ENCODE assay signal across 22 mouse cellular contexts in the genomic region with DNA sequence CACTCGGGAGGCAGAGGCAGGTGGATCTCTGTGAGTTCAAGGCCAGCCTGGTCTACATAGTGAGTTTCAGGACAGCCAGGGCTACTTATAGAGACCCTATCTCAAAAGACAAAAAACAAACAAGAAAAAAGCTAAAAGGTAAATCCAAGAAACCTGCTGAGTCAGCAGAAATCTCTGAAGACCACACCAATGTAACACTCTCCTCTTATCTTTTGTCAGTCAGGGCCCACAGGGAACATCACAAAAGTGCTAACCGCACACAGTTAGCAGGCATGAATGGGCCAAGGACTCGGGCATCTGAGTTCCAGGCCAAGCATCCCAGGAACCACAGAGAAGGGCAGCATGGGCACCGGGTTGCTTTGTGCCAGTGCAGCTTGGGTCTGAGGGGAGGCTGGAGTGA. TPM values are rescaled to one million over a fixed set of nuclear protein-coding genes. Genes with fewer than 3 reads are reported as not detected.
A peak's percentile ranks its signal among the peaks of the same experiment; 100 is the strongest.
DNase-seq lines count a peak whose midpoint lies in the region; ATAC-seq and TF ChIP-seq lines count a peak whose summit lies in the region.
"Had no signal": no experiment of that assay in that cellular context is flagged by ENCODE, and none has a peak within 500 bp of the region (broad histone marks: within the 10 kb centered on the region; RNA-seq: fewer than 3 reads in every experiment).

No protein-coding gene starts in this region.

- peak overlapping the region; percentile 58 for H3K27ac ChIP-seq in testis, adult 2 months (ENCODE audit: control insufficient read depth, insufficient read depth, low read depth, low read length)
- H3K27ac ChIP-seq in MEL (ENCODE audit: control insufficient read depth, low read depth, low read length), result no peak overlapping the region
- no peak overlapping the region for H3K27ac ChIP-seq in lung, postnatal 0 days (ENCODE audit: low read length)
- H3K27ac ChIP-seq: embryonic facial prominence, embryonic 10.5 days; embryonic facial prominence, embryonic 12.5 days; forebrain, embryonic 10.5 days; forebrain, embryonic 12.5 days had no signal

- no peak overlapping the region for H3K4me3 ChIP-seq in testis, adult 2 months (ENCODE audit: control insufficient read depth, low read depth, low read length)
- H3K4me3 ChIP-seq in MEL (ENCODE audit: control insufficient read depth in 1 of 2, insufficient read depth in 1 of 2, low read depth in 2 of 2, low read length in 2 of 2), result no peak overlapping the region
- H3K4me3 ChIP-seq in lung, postnatal 0 days (ENCODE audit: low read depth, low read length), result no peak overlapping the region
- H3K4me3 ChIP-seq: embryonic facial prominence, embryonic 10.5 days; embryonic facial prominence, embryonic 12.5 days; erythroblast, embryonic 14.5 days; forebrain, embryonic 10.5 days; forebrain, embryonic 12.5 days had no signal

- 87% methylated on average over 4 of the region's 4 CpGs for WGBS in lung, postnatal 0 days

- TF ChIP-seq CTCF in testis, adult 2 months (IDR thresholded peaks at IDR 0.05; ENCODE audit: control insufficient read depth, insufficient read depth, insufficient replicate concordance, low read depth, low read length), result no peak
- TF ChIP-seq CTCF in MEL (IDR thresholded peaks at IDR 0.05 in 2 of 3, conservative IDR thresholded peaks at IDR 0.05 in 1 of 3; ENCODE audit: control insufficient read depth in 1 of 3, insufficient read depth in 1 of 3, low read depth in 2 of 3, low read length in 3 of 3, poor library complexity in 1 of 3, severe bottlenecking in 1 of 3), result no peak
- no peak for TF ChIP-seq CTCF in lung, postnatal 0 days (IDR thresholded peaks at IDR 0.05)

- TF ChIP-seq EP300 in MEL (IDR thresholded peaks at IDR 0.05; ENCODE audit: low read depth in 1 of 2, low read length in 2 of 2), result no peak
- TF ChIP-seq EP300 in lung, postnatal 0 days (IDR thresholded peaks at IDR 0.05), result no peak

- TF ChIP-seq POLR2A in testis, adult 2 months (IDR thresholded peaks at IDR 0.05; ENCODE audit: control insufficient read depth, low read depth, low read length), result no peak
- no peak for TF ChIP-seq POLR2A in MEL (IDR thresholded peaks at IDR 0.05; ENCODE audit: control insufficient read depth in 1 of 2, insufficient read depth in 1 of 2, low read depth in 1 of 2, low read length in 2 of 2, poor library complexity in 1 of 2)

- H3K4me2 ChIP-seq in lung, postnatal 0 days (replicated peaks; ENCODE audit: low read depth, low read length), result no peak overlapping the region
- H3K4me2 ChIP-seq: embryonic facial prominence, embryonic 12.5 days; forebrain, embryonic 12.5 days had no signal

- no peak for TF ChIP-seq RAD21 in MEL (IDR thresholded peaks at IDR 0.05; ENCODE audit: low read depth, low read length)

- H3K27me3 ChIP-seq in testis, adult 2 months (ENCODE audit: control insufficient read depth, insufficient read depth, low read length), result no peaks in the 10 kb centered on the region
- H3K27me3 ChIP-seq in MEL (ENCODE audit: control insufficient read depth in 1 of 2, insufficient read depth in 2 of 2, low read length in 2 of 2), result peaks cover 0 to 2% of the 10 kb centered on the region in 2 experiments; a peak in 1 of 4 replicates
- no peaks in the 10 kb centered on the region for H3K27me3 ChIP-seq in lung, postnatal 0 days (replicated peaks; ENCODE audit: insufficient read depth, low read length)
- H3K27me3 ChIP-seq: embryonic facial prominence, embryonic 12.5 days; forebrain, embryonic 12.5 days had no signal

- H3K9me3 ChIP-seq in MEL (replicated peaks; ENCODE audit: insufficient read depth, low read length), result no peaks in the 10 kb centered on the region
- H3K9me3 ChIP-seq in lung, postnatal 0 days (ENCODE audit: low read length), result no peaks in the 10 kb centered on the region
- H3K9me3 ChIP-seq: embryonic facial prominence, embryonic 10.5 days; embryonic facial prominence, embryonic 12.5 days; forebrain, embryonic 10.5 days; forebrain, embryonic 12.5 days; G1E had no signal

- H3K36me3 ChIP-seq in testis, adult 2 months (ENCODE audit: control insufficient read depth, insufficient read depth, low read length), result no peaks in the 10 kb centered on the region
- no peaks in the 10 kb centered on the region for H3K36me3 ChIP-seq in MEL (ENCODE audit: control insufficient read depth in 1 of 2, insufficient read depth in 2 of 2, low read length in 2 of 2)
- H3K36me3 ChIP-seq in lung, postnatal 0 days (ENCODE audit: insufficient read depth, low read length), result no peaks in the 10 kb centered on the region
- H3K36me3 ChIP-seq: embryonic facial prominence, embryonic 10.5 days; embryonic facial prominence, embryonic 12.5 days; forebrain, embryonic 10.5 days; forebrain, embryonic 12.5 days; G1E had no signal

- H3K9ac ChIP-seq in MEL (ENCODE audit: control insufficient read depth, low read depth, low read length, poor library complexity, severe bottlenecking), result no peak overlapping the region
- no peak overlapping the region for H3K9ac ChIP-seq in lung, postnatal 0 days (replicated peaks; ENCODE audit: low read depth)
- H3K9ac ChIP-seq: embryonic facial prominence, embryonic 12.5 days; forebrain, embryonic 12.5 days had no signal

- no peaks in the 10 kb centered on the region; the same call in 1 of the 2 replicates for H3K4me1 ChIP-seq in testis, adult 2 months (ENCODE audit: control insufficient read depth, insufficient read depth, low read length)
- H3K4me1 ChIP-seq in MEL (ENCODE audit: control insufficient read depth in 1 of 2, insufficient read depth in 2 of 2, low read length in 2 of 2), result no peaks in the 10 kb centered on the region
- no peaks in the 10 kb centered on the region; the same call in 1 of the 2 replicates for H3K4me1 ChIP-seq in lung, postnatal 0 days (ENCODE audit: insufficient read depth, low read depth, low read length)
- H3K4me1 ChIP-seq: embryonic facial prominence, embryonic 12.5 days; forebrain, embryonic 10.5 days; forebrain, embryonic 12.5 days had no signal

- DNase-seq in heart, adult 11 months, result peak; percentile 77
- DNase-seq in heart, postnatal 25 days (ENCODE audit: low spot score), result no peak
- DNase-seq in testis, postnatal 10 days (ENCODE audit: low spot score), result no peak
- DNase-seq in MEL (ENCODE audit: low read depth, low spot score), result no peak
- DNase-seq in layer of hippocampus, postnatal 36 days, result no peak
- DNase-seq in lung, postnatal 0 days (ENCODE audit: low spot score), result no peak
- DNase-seq: B cell, adult 2 months; cerebellum, adult 11-12 months; cerebellum, adult 2 months; cerebellum, adult 9-10 months; cerebellum, postnatal 10 days; cerebellum, postnatal 25 days had no signal

- intact Hi-C loops in heart, postnatal 25 days (cut with DNase I), result no loop called here

- ATAC-seq in lung, postnatal 0 days, result no peak
- ATAC-seq: CD4-positive, CD25-positive, alpha-beta regulatory T cell, adult 4 months; forebrain, embryonic 14.5 days; forebrain, embryonic 16.5 days had no signal

- no peaks in the 10 kb centered on the region for H3K79me2 ChIP-seq in MEL (ENCODE audit: control insufficient read depth, insufficient read depth, low read length, poor library complexity)

TF ChIP-seq in MEL, 35 proteins besides CTCF, POLR2A, EP300 and RAD21:
- TF ChIP-seq MAFK (IDR thresholded peaks at IDR 0.05; ENCODE audit: borderline replicate concordance, low read depth, low read length), result peak; percentile 94
- no peak for TF ChIP-seq GATA1 (IDR thresholded peaks at IDR 0.05; ENCODE audit: low read depth, low read length)

RNA-seq across cellular contexts. Expression of a gene that starts 26.2 kb away (rescaled TPM):
- 10 to 100 TPM; 26.2 to 28.3 TPM for total RNA-seq in heart, postnatal 25 days (2021)
- polyA plus RNA-seq in testis, adult 2 months (2012; rRNA removed), result 7.9 and 8.8 TPM in 2 replicates
- total RNA-seq in MEL (2012; rRNA removed), result not detected in 2 replicates
- not detected for polyA plus RNA-seq in MEL (2012; ENCODE audit: insufficient read depth in 1 of 2, insufficient read length in 2 of 2, low read depth in 1 of 2, low replicate concordance in 2 of 2, missing spikeins in 1 of 2)
- 1 to 10 TPM; 3.4 to 4.9 TPM for total RNA-seq in layer of hippocampus, postnatal 36 days (2021)
- 408 and 420 TPM in 2 replicates for polyA plus RNA-seq in lung, postnatal 0 days (2015; fragmentation: Nextera tagmentation; extraction: Ambion mirVana)
- polyA plus RNA-seq: CD4-positive, CD25-positive, alpha-beta regulatory T cell, adult 4 months; erythroblast, embryonic 14.5 days; G1E had no signal

Comparison
In these comparisons a context has a peak if more than half of its experiments do, and no peak if none do; other contexts are left out.
1. RNA of a gene that starts 26.2 kb away (total RNA-seq): 26.2 to 28.3 TPM in heart, postnatal 25 days; 3.4 to 4.9 TPM in layer of hippocampus, postnatal 36 days and not detected in MEL; every median in the first group is over 4 times any median in the second.